Mouse (Mus musculus) megakaryocyte, embryonic 14.5 days (primary cell): ENCODE measurements around the gene Tubb2b.

Experiments
- FLI1 ChIP-seq: IDR thresholded peaks from 2 replicates; pipeline ENCODE4 v1.6.1; 2012; ENCODE audit warnings: low read length, inconsistent platforms, mixed read lengths
- GATA1 ChIP-seq: IDR thresholded peaks from 3 replicates; pipeline ENCODE4 v1.6.1; 2012; ENCODE audit warnings: mixed read lengths, low read length, inconsistent platforms, borderline replicate concordance

DNA sequence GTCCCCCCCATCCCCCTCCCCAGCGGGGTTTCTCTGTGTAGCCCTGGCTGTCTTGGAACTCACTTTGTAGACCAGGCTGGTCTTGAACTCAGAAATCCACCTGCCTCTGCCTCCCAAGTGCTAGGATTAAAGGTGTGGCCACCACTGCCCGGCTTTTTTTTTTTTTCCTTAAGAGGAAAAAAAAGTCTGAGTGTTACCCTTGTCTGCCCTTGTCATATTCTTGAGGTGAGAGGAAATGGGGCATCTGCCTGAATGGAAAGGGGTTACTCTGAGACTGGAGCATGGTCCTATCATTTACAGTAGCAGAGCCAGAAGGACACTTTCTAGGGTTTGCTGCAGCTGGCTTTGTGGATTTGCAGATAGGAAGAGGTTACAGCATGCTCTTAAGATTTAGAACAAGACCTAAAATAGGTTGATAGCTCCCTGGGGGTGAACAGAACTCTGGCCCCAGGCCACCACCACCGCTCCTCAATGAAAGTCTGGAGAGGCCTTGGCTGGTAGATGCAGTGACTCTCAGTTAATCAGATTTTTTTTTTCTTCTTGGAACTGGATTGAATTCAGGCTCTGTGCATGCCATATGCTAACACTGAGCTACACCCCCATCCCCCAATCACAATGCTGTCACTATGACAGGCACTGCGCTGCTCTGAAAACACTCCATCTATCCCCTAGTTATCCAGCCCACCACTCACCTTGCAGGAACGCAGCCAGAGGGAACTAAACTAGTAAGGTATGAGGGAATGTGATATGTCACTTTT lies 23.2 kb upstream of the Tubb2b start:
- TF ChIP-seq GATA1 (no peak), FLI1 (no peak)
